In genomic region chr3:152396988-152397314, GRCm38 (mm10) we compare ENCODE assay signal across 8 mouse cellular contexts. TPM values are rescaled to one million over a fixed set of nuclear protein-coding genes. Genes with fewer than 3 reads are reported as not detected.
DNase-seq lines count a peak whose midpoint lies in the region; TF ChIP-seq lines count a peak whose summit lies in the region.

No protein-coding gene starts in this region.

- no peaks in the 10 kb centered on the region for H3K9me3 ChIP-seq in limb, embryonic 10.5 days (replicated peaks)

- H3K4me2 ChIP-seq in myocyte (ENCODE audit: low read depth) = peak overlapping the region; percentile 85

- peaks cover 8% of the 10 kb centered on the region; the same call in 1 of the 2 replicates for H3K4me1 ChIP-seq in embryonic fibroblast, embryonic 13.5 days (ENCODE audit: control insufficient read depth, insufficient read depth, low read length)
- H3K4me1 ChIP-seq in limb, embryonic 10.5 days = peaks cover 27% of the 10 kb centered on the region

- peaks cover 35% of the 10 kb centered on the region for H3K36me3 ChIP-seq in limb, embryonic 10.5 days
- peaks cover 5% of the 10 kb centered on the region for H3K36me3 ChIP-seq in myocyte (ENCODE audit: control insufficient read depth, insufficient read depth)

- DNase-seq in adrenal gland, adult 8-10 months = peak; percentile 28
- DNase-seq in adrenal gland, postnatal 36 days = no peak
- peak; percentile 21 to 24 for DNase-seq in lung, adult 18-20 months
- no peak for DNase-seq in lung, postnatal 25 days (ENCODE audit: low spot score)
- no peak for DNase-seq in limb, embryonic 10.5 days (ENCODE audit: low spot score)
- no peak for DNase-seq in yolk sac, embryonic 10.5 days (ENCODE audit: low spot score)

- peak overlapping the region; percentile 54 for H3K27ac ChIP-seq in embryonic fibroblast, embryonic 13.5 days (ENCODE audit: insufficient read depth, low read length)
- H3K27ac ChIP-seq in limb, embryonic 10.5 days = peak overlapping the region; percentile 99

- no peaks in the 10 kb centered on the region for H3K27me3 ChIP-seq in limb, embryonic 10.5 days (ENCODE audit: low read depth, poor library complexity, severe bottlenecking)
- no peaks in the 10 kb centered on the region for H3K27me3 ChIP-seq in myocyte (ENCODE audit: control insufficient read depth, insufficient read depth, insufficient read length)

- TF ChIP-seq CTCF in embryonic fibroblast, embryonic 13.5 days (IDR thresholded peaks at IDR 0.05; ENCODE audit: borderline replicate concordance, insufficient read depth, low read length) = no peak

- TF ChIP-seq POLR2A in embryonic fibroblast, embryonic 13.5 days (IDR thresholded peaks at IDR 0.05; ENCODE audit: low read depth, low read length) = no peak
- TF ChIP-seq POLR2A in myocyte (IDR thresholded peaks at IDR 0.05; ENCODE audit: insufficient read length, low read depth) = no peak

- peak overlapping the region; percentile 81 for H3K4me3 ChIP-seq in embryonic fibroblast, embryonic 13.5 days (ENCODE audit: insufficient read depth, low read length)
- H3K4me3 ChIP-seq in limb, embryonic 10.5 days = peak overlapping the region; percentile 81
- peak overlapping the region; percentile 57 for H3K4me3 ChIP-seq in myocyte

- WGBS in limb, embryonic 10.5 days = 3% methylated on average over 10 of the region's 10 CpGs

- peak overlapping the region; percentile 100 for H3ac ChIP-seq in myocyte (ENCODE audit: control insufficient read depth, insufficient read length)

- H3K79me2 ChIP-seq in myocyte (ENCODE audit: control insufficient read depth, insufficient read depth) = peaks cover 52% of the 10 kb centered on the region

TF ChIP-seq in myocyte, 11 proteins besides CTCF, POLR2A, EP300 and RAD21:
- TF ChIP-seq POLR2AphosphoS2 (IDR thresholded peaks at IDR 0.05; ENCODE audit: insufficient read length, low read depth) (peak; percentile 27), SRF (IDR thresholded peaks at IDR 0.05; ENCODE audit: control insufficient read depth, insufficient read length, low read depth) (no peak)
TF ChIP-seq in myocyte: peak in this region for 1.

RNA-seq across cellular contexts. Expression of gene Zzz3, which starts 1.7 kb away (rescaled TPM):
- 10 to 100 TPM; 31.3 to 52.7 (median 48.1) TPM for total RNA-seq in adrenal gland, adult 8-10 months (2022)
- 10 to 100 TPM; 32.7 to 37.6 TPM for total RNA-seq in adrenal gland, postnatal 36 days (2021)
- polyA plus RNA-seq in embryonic fibroblast, embryonic 13.5 days (2011; ENCODE audit: insufficient read length, low read depth, missing spikeins) = 66.9 and 77.3 TPM in 2 replicates
- 57.8 and 60.1 TPM in 2 replicates for polyA plus RNA-seq in limb, embryonic 10.5 days (2016; fragmentation: Nextera tagmentation; extraction: Ambion mirVana)
- polyA plus RNA-seq in myocyte (2012; fragmentation: generic; extraction: Trizol) = 6.6 TPM

RNA-seq across cellular contexts. Expression of gene Usp33, which starts 50.7 kb away (rescaled TPM):
- total RNA-seq in adrenal gland, adult 8-10 months (2022) = 100 to 1,000 TPM in 3 of 4 experiments, 10 to 100 TPM in 1; 93.9 to 139 (median 129) TPM
- total RNA-seq in adrenal gland, postnatal 36 days (2021) = 10 to 100 TPM; 84.3 to 95.8 TPM
- 55.2 and 63.9 TPM in 2 replicates for polyA plus RNA-seq in embryonic fibroblast, embryonic 13.5 days (2011; ENCODE audit: insufficient read length, low read depth, missing spikeins)
- 46.4 and 52.0 TPM in 2 replicates for polyA plus RNA-seq in limb, embryonic 10.5 days (2016; fragmentation: Nextera tagmentation; extraction: Ambion mirVana)
- 7.9 TPM for polyA plus RNA-seq in myocyte (2012; fragmentation: generic; extraction: Trizol)

RNA-seq across cellular contexts. Expression of gene Miga1, which starts 56.7 kb away (rescaled TPM):
- 10 to 100 TPM in 3 of 4 experiments, 1 to 10 TPM in 1; 9.9 to 29.6 (median 16.8) TPM for total RNA-seq in adrenal gland, adult 8-10 months (2022)
- 10 to 100 TPM in 1 of 2 experiments, 1 to 10 TPM in 1; 9.7 to 12.1 TPM for total RNA-seq in adrenal gland, postnatal 36 days (2021)
- 9.9 and 13.2 TPM in 2 replicates for polyA plus RNA-seq in embryonic fibroblast, embryonic 13.5 days (2011; ENCODE audit: insufficient read length, low read depth, missing spikeins)
- polyA plus RNA-seq in limb, embryonic 10.5 days (2016; fragmentation: Nextera tagmentation; extraction: Ambion mirVana) = 16.8 and 21.5 TPM in 2 replicates
- 0.26 TPM for polyA plus RNA-seq in myocyte (2012; fragmentation: generic; extraction: Trizol)

Comparison
In these comparisons a context has a peak if more than half of its experiments do, and no peak if none do; other contexts are left out.
1. DNase-seq: peak in adrenal gland, adult 8-10 months (single experiment) and lung, adult 18-20 months (2 of 2); none in adrenal gland, postnatal 36 days (0 of 2), lung, postnatal 25 days (single experiment), limb, embryonic 10.5 days (single experiment) and yolk sac, embryonic 10.5 days (single experiment).
2. Peak in every context shown above with its lines, with median percentiles within 50 percentile points of each other: H3K4me3 ChIP-seq.